ENCODE assay signal across 9 mouse cellular contexts in the genomic region with DNA sequence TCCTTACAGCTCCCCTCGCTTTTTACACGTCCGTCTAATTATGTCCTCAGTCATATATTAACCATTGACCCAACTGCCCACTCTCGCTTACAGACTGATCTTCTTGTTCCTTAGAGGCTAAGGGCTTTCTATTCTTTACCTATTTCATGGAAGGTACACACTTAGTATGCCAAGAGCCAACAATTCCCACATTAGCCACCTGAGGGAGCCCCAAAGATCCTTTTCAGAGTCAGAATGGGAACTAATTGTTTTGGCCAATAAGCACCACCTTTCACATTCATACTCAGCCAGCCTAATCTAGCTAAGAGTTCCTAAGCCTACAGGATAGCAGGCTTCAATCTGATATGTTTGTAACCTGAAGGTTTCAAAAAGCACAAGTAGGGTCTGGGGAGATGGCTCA. TPM values are rescaled to one million over a fixed set of nuclear protein-coding genes. Genes with fewer than 3 reads are reported as not detected.
DNase-seq lines count a peak whose midpoint lies in the region; ATAC-seq and TF ChIP-seq lines count a peak whose summit lies in the region.
"Had no signal": no experiment of that assay in that cellular context is flagged by ENCODE, and none has a peak within 500 bp of the region (broad histone marks: within the 10 kb centered on the region; RNA-seq: fewer than 3 reads in every experiment).

No protein-coding gene starts in this region.

- H3K4me3 ChIP-seq in gastrocnemius, adult 2 months = no peak overlapping the region
- H3K4me3 ChIP-seq: liver, embryonic 13.5 days had no signal

- DNase-seq in gastrocnemius, adult 2 months = no peak
- no peak for DNase-seq in gastrocnemius, adult 18-20 months (ENCODE audit: low spot score)
- DNase-seq in retina, embryonic 14.5 days (ENCODE audit: low spot score) = peak; percentile 2
- DNase-seq in retina, postnatal 1 day = no peak
- DNase-seq in adipocyte (ENCODE audit: low spot score) = peak; percentile 68
- DNase-seq in lung, postnatal 36 days = peak; percentile 58
- no peak for DNase-seq in urinary bladder, postnatal 10 days (ENCODE audit: low spot score)
- DNase-seq: liver, embryonic 13.5 days had no signal

- ATAC-seq in megakaryocyte, adult 5-6 weeks (ENCODE audit: poor library complexity, severe bottlenecking) = no peak

- peak; percentile 39 for TF ChIP-seq CTCF in gastrocnemius, adult 2 months (IDR thresholded peaks at IDR 0.05)

- intact Hi-C loops in gastrocnemius, adult 2 months (cut with DNase I) = no loop called here

- no peak overlapping the region for H3K27ac ChIP-seq in gastrocnemius, adult 2 months
- H3K27ac ChIP-seq: liver, embryonic 13.5 days had no signal

RNA-seq across cellular contexts. Expression of a gene that starts 26.7 kb away (rescaled TPM):
- total RNA-seq in gastrocnemius, adult 2 months (2021) = 1 to 10 TPM in 1 of 2 experiments, under 1 TPM in 1; 0.82 to 2.5 TPM
- 1 to 10 TPM in 1 of 2 experiments, under 1 TPM in 1; 0.53 to 1.3 TPM for total RNA-seq in gastrocnemius, adult 18-20 months (2021)
- total RNA-seq in megakaryocyte, adult 5-6 weeks (2015) = not detected in 2 replicates
- not detected in 2 replicates for total RNA-seq in megakaryocyte, adult 5-6 weeks (2017)

RNA-seq across cellular contexts. Expression of a gene that starts 42.1 kb away (rescaled TPM):
- 1 to 10 TPM; 4.3 to 4.6 TPM for total RNA-seq in gastrocnemius, adult 2 months (2021)
- 1 to 10 TPM; 3.3 to 3.5 TPM for total RNA-seq in gastrocnemius, adult 18-20 months (2021)
- total RNA-seq in megakaryocyte, adult 5-6 weeks (2015) = 17.0 and 17.4 TPM in 2 replicates
- 14.1 and 14.7 TPM in 2 replicates for total RNA-seq in megakaryocyte, adult 5-6 weeks (2017)

RNA-seq across cellular contexts. Expression of a gene that starts 42.2 kb away (rescaled TPM):
- total RNA-seq in gastrocnemius, adult 2 months (2021) = 10 to 100 TPM; 24.4 to 28.6 TPM
- 10 to 100 TPM; 27.4 to 28.8 TPM for total RNA-seq in gastrocnemius, adult 18-20 months (2021)
- 60.0 and 60.4 TPM in 2 replicates for total RNA-seq in megakaryocyte, adult 5-6 weeks (2015)
- total RNA-seq in megakaryocyte, adult 5-6 weeks (2017) = 51.9 and 55.3 TPM in 2 replicates

Comparison
In these comparisons a context has a peak if more than half of its experiments do, and no peak if none do; other contexts are left out.
1. DNase-seq: peak in retina, embryonic 14.5 days (single experiment), adipocyte (single experiment) and lung, postnatal 36 days (single experiment); none in gastrocnemius, adult 2 months (single experiment), gastrocnemius, adult 18-20 months (single experiment), retina, postnatal 1 day (single experiment) and urinary bladder, postnatal 10 days (single experiment).